Mouse (Mus musculus): ENCODE measurements around the gene Tbc1d8b.
"Not testable (repeated sequence)": the region's sequence is repeated elsewhere in the genome, so short reads cannot be mapped to it uniquely, and the experiment has no call there.

The Tbc1d8b gene

DNA sequence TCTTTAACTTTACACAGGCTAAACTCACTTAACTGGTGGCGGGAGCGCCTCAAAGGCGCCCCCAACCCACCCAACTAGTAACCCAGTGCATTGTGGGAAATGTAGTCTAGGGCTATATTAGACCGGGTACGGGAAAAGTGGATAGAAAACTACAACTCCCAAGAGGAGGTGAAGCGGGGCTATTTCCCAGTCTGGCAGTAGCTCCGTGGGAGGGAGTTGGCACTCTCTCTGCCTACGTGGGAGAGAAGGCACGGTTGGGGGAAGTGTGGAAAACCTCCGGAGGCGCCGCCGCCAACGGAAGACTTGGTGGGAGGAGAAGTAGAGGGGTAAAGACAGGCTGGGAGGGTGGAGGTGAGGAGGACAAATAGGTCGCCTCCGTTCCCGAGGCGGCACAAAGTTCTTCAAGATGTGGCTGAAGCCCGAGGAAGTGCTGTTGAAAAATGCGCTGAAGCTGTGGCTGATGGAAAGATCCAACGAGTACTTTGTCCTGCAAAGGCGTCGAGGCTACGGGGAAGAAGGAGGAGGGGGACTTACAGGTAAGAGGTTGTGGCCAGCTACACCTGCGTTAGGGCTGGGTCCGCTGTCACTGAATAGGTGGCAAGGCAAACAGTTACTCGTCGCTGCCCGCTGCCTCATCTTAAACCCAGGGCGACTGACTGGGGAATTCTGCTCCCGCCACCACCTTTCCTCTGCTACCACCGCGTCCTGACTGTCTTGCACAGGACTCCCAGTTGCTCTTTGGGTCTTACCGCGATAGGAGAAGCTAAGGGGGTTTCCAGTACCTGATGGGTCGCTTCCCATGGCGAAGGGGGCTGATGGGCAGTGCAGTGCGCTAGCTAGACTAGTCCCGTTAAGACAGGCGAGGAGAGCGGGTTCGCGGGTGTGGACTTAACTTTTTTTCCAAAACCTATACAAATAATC lies at the start of gene Tbc1d8b:
TSS of gene Tbc1d8b (plus strand) at position 222 of the 921 bp plus-strand sequence.
- peak; percentile 63 for DNase-seq (ENCODE audit: low spot score)

DNA sequence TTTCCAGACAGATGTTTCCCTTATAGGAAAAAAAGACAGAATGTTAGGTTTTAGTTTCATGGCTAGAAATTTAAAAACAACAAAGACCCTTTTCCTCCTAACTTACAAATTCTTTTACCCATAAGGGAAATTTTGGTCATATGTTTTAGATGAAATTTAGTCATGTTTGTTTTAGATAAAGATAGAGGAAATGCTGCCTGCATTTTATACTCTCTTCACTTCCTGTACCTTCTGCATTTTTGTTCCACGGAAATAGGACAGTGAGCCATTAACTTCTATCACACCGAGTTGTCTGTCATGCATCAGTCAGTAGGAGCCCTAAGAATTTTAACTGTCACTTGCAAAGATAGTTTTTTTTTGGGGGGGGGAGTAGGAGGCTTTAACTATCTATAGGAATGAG lies 45.1 kb upstream of the Tbc1d8b start:
- DNase-seq (ENCODE audit: low spot score) = no peak

DNA sequence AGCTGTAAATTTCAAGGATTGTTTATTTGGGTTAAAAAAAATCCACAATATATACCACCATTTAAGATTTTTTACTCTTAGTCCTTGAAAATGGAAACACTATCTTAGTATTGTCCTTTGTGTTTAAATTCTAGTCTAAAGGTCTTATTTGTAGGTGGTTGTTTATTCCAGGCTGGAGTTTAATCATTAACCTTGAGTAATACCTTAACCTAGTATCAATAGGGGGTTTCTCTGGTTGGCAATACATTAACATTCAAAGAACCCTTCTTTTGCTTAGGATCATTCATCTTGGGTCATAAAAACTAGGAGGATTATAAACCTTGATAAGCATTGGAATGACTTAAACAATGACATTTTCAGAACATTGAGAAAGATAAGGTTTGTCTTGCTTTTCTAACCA lies 44.4 kb upstream of the Tbc1d8b start:
- no peak for DNase-seq (ENCODE audit: low spot score)

DNA sequence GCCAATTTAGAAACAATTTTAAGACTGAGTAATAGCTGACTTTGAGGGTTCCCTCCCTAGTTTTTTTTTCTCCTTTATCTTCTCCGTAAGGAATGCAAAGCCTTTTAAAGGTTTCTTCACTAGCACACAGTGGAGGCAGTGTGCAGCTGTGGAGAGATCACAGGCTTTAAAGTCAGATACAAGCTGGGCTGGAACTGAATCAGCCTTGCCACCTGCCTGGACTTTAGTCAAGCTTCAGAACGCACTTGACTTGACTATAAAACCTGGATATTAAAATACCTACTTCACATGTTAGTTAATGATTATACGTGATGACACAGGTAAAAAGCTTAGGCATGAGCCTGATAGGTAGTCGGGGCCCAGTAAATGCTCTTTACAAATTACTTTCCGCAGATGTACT lies 32.6 kb upstream of the Tbc1d8b start:
- DNase-seq (ENCODE audit: low spot score) = no peak

DNA sequence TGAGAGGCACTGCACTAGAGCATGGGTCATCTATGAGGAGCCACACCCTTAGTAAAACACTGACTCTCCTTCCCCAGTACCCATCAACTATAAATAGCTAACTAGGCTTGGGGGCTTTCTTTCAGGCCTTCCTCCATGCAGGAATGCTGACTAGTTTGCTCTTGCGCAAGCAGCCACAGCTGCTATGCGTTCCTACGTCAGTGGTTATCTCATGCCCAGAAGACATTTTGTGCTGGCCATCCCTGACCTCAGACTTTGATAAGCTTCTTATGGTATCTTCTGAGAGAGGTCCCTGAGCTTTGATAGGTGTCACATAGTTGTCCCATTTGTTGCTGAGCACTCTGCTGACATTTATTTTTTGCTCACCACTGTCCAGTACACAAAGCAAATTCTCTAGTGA lies 31.5 kb upstream of the Tbc1d8b start:
- DNase-seq (ENCODE audit: low spot score) = no peak

DNA sequence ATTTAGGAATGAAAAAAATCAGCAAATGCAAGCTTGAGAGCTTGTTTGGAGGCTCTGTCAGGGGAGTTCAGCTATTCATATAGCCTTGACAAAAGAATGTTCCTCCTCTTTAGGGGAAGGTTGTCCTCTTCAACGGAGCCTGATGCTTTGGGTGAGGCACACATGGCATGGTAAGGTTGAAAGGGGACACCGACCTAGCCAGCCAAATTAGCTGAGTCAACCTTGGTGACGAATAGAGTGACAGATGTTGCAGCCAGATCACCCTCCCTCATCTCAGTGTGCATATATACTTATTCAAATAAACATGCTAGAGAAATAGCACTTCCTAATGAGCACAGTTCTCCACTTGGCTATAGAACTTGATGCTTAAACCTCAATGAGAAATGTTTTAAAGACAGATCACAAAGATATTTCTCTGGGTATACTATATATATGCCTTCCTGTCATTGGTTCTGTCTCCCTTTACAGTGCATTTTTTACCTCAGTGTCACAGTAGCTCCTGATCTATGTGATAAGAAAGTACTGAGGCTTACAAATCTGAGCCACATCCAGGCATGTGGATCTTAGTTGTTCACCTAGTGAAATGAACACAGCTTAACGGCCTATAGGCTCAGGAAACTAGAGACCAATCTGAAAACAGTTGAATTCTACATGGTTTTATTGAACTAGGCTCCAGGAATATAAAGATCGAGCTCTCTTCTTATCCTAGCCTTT lies 30.3 kb upstream of the Tbc1d8b start:
- DNase-seq (ENCODE audit: low spot score) = no peak

DNA sequence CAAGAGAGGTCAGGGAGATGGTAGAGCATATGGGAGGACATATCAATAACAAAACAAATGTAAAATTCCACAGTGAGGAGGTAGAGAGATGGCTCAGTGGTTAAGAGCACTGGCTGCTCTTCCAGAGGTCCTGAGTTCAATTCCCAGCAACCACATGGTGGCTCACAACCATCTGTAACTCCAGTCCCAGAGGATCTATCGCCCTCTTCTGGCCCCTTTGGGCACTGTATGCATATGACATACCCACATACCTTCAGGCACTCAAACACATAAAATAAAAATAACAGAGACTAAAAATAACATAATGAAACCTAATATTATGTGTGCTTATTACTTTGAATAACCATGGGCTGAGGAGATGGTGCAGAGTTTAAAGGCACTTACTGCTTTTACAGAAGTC lies 22.7 kb upstream of the Tbc1d8b start:
- no peak for DNase-seq (ENCODE audit: low spot score)

DNA sequence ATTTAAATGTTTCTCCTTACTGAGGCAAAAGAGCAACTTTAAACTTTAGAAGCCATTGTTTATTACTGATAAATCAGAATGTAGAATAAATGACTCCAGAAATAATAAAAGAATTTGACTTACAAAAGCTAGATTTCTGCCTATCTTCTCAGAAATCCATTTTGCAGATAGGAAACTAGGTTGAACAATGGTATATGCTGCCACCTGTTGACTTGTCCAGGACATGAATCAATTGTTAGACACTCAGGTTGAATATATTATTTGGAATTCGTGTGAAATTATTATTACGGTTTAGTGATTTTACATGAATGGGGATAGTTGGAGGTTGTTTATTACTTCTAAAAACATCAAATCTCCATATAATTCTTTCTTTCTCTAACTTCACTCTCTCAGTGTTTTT lies 19.0 kb upstream of the Tbc1d8b start:
- DNase-seq (ENCODE audit: low spot score) = no peak

DNA sequence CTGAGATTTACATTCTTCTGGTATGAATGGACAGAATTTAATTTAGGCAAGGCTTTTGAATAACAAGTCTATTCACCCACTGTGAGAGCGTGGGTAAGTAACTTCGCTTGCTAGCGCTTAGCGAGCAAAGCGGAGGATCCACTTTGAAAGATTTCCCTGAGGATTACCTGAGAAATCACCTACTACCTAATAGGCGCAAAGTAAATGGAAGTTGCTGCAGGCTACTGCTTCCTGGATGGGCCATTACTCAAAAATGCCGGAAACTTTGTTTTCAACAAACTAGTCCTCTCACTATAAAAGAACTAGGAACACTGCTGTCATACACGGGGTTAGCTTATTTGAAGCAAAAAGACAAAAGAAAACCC lies 404 bp upstream of the Tbc1d8b start:
- no peak for DNase-seq (ENCODE audit: low spot score)

DNA sequence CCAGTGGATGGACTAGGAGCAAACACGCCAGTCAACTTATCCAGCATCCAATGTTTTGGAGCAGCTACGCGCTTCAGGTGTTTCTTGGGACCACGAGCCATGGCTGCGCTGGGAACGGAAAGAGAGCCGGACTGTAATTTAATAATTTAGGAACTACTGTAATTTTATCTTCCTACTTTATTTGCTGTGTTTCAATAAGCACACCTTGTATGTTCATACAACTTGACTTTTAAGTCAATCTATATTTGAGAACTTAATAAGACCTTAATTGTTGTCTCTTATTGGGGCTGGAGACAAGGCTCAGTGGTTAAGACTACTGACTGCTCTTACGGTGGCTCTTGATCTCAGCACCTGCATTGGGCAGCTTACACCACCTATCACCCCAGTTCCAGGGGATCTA lies 29.6 kb downstream of the Tbc1d8b start, which contains the start of gene Gm15013:
TSS of gene Gm15013 (minus strand) at position 101 of the 400 bp plus-strand sequence.
- no peak for DNase-seq (ENCODE audit: low spot score)

DNA sequence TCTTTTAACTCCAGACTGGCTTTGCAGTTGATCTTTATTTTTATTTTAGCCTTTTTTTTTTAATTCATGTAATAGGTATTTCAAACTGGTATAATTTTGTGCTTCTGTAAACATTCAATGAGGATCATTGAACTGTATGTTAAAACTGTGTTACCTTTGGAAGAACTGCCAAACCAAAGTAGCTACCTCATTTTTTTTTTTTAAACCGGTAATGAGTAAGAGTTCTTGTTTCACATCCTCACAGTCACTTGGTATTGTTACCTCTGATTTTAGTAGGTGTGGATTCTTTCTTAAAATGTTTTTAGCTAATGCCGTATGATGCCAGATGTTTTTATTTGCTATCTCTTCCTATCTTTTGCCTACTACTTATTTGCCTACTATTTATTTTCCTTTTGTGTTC lies 37.6 kb downstream of the Tbc1d8b start:
- no peak for DNase-seq (ENCODE audit: low spot score)

DNA sequence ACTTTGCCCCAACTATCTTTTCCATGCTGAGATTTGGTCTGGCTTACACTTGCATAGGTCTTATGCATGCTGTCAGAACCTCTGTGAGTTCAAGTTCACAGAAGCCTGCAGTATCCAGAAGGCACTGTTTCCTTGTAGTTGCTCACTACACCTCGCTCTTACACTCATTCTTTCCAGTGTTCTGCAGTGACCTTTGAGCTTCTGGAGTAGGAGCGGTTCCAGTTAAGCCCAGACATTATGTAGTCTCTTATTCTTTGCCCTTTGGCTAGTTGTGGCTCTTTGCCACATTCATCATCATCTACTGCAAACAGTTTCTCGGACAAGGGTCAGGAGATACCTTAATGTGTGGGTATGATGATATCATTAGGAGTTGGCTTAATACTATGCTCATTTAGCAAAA lies 45.7 kb downstream of the Tbc1d8b start:
- no peak for DNase-seq (ENCODE audit: low spot score)

DNA sequence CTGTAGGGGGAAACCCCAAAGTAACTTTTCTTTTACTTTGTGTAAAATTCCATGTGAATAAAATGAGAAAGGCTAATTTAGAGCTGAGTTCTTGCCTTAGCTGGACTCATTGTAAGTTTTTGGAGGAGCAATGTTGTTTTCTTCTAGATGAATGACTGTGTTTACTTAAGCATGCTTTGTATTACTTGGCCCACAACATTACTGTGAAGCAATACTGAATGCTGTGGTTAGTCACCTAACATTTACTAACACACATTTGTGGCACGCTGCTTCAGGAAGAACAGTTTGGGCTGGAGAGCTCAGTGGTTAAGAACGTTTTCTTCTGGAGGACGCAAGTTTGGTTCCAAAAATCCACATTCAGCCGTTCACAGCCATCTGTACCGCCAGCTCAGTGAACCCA lies 52.3 kb downstream of the Tbc1d8b start:
- no peak for DNase-seq (ENCODE audit: low spot score)

DNA sequence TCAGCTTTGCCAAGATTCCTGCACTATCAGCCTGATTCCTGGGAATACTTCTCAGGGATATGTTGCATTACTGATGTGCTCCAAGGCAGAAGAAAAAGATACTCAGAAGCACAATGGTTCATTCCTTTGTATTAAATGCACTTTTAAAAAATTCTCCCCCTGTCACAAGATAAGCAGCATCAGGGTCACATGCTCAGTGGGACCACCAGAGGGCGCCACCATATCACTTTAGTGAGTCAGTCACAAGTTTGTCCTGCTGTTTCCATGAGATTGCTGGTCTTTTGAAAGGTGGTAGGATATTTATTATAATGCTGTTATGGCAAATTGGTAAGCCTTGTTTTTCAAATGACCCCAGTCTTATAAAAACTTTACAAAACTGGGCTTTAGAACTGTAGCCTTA lies 67.1 kb downstream of the Tbc1d8b start:
- DNase-seq (ENCODE audit: low spot score) = no peak

DNA sequence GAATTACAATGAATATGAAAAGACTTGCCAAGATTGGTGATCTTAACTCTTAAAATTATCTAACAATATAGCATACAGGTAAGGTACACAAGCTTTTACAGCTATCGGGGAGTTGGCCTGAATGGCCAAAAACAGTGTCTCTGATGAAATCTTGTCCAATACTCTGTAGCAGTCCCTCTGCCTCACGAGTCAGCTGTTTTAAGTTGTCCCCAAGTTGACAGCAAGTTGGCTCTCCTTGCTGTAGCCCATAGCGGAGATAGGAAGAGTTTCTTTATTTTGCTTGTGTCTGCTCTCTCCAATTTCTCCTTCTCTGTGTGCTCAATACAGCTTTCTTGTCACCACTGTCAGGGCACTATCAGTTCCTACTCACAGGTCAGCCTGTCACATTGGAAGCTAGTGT lies 73.8 kb downstream of the Tbc1d8b start:
- DNase-seq (ENCODE audit: low spot score) = not testable (repeated sequence)

DNA sequence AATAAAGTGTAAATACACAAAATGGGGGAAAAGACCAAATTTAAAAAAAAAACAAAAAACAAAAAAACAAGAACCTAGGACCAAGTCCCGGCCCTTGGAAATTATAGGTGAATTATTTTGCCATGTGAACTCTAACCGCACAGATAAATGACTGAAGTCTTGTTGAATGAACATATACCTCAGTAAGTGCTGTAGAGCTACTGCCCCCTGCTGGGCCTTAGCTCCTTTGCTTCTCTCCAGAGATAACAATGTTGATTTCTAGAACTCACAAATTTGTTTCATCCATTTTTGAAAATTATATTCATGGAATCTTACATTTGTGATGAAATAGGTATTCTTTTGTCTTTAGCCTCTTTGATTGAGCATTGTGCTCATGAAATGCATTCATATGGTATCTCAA lies 77.8 kb downstream of the Tbc1d8b start:
- no peak for DNase-seq (ENCODE audit: low spot score)

DNA sequence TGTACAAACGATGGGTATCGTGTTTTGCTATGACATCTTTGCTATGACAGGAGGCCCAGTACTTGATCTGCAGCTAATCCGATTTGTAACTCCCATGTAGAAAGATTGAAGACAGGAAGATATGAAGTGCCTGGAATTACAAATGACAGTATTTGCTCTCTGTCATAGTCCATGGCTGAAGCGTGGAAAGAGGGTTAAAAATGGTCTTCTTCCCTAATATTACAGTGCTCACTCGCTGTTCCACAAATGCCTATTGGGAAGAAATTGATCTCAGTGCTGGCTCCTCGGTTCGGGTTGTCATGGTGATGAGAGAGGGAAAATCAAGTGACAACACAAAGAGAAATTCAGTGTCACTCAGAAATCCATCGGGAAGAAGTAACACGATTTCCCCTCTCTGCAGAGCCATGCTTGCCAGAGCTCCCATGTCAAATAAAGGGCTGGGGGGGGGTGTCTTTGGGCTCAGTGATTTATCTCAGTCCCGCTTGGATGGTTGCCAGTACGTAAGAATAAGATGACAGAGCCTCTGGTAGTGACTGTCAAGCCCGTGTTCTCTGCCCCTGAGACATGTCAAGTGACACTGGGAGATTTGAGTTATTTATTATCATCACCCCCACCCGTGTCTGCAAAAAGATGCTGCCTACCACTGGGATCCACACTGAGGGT lies 85.3 kb downstream of the Tbc1d8b start:
- DNase-seq (ENCODE audit: low spot score) = no peak

DNA sequence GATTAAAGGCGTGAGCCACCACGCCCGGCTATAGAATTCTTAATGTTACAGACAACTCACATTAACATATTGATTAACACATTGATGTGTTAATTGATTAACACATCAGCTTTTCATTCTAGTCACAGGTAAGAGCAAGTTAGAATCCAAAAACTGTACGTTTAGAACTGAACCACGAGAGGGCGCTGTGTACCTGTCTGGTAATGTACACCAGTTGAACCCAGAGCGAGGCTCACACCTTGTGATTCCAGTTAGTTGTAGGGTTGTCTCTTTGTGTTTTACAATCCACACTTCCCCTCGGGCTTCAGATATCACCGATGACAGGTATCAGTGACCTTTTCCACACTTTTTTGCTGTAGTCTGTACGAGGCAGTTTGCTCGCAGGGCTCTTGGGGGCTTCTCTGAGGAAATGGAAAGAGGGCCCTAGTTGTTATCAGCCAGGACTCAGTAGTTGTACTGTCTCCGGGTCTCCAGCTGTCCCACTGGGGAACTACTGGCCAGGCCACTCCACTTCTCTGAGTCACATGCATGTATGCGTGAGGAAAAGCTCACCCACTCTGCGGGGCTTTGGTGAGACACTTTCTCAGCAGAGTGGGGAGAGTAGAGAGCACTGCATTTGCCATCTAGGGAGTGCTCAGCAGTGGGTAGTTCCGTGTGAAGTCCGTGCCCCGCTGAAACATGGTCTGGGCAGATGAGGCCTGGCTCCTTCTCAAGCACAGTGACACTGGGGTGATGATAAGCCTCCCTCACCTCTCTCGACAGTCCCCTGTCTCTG lies 89.7 kb downstream of the Tbc1d8b start:
- no peak for DNase-seq (ENCODE audit: low spot score)

DNA sequence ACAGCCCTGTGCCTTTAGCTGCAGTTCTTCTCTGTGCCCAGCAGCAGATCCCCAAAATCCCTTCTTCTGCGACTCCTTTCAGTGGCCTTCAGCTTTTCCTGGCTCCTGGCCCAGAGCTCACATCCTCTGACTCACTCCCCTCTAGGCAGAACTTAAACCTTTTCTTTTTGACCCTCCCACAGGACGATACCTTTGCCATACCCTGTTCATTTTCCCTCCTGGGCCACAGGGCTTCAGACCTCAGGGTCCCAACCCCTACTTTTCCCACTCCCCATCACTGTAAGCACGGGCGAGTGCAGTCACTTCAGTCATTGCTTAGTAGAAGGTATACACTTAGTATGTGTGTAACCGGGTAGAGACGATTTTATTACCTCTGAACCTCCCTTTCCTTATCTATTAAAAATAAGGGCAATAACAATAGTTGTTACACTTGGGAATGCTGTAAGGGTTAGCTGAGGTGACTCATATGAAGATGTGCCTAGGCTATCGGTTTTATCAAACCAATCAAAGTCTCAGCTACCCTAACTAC lies 90.4 kb downstream of the Tbc1d8b start:
- no peak for DNase-seq (ENCODE audit: low spot score)

DNA sequence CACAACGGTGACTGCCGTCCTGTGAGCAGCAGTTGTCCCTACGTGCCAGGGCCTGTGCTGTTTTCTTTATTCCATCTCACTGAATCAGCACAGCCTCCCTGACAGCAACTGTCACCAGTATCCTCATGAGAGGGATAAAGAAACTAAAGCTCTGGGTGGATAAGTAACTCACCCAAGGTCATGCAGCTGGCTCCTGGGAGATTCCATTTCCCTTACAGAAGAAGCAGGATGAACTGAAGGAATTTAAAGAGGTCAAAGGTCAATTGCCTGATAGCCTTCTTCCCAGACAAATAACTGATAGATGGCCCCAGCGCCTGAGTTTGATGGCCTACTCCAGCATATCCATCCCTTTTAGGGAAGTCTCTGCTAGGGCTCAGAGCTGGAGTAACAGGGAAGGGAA lies 92.6 kb downstream of the Tbc1d8b start:
- DNase-seq (ENCODE audit: low spot score) = no peak

DNA sequence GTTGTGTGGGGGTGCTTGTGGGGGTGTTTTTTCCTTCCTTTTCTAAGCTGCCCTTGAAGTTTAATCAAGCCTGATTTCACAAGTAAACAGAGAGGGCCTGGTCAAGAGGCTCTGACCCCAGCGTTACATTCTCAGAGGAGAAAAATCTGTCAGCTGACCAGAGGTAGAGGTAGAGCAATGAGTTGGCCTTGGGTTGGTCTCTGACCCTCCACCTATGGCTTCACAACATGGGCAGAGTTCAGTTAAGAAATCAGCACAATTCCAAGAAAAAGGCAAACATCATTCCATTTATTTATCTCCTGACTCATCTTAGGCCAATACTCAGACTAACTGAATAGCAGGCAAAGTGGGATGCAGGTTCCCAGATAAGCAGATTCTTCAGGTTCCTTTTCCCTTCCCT lies 94.1 kb downstream of the Tbc1d8b start:
- no peak for DNase-seq (ENCODE audit: low spot score)

DNA sequence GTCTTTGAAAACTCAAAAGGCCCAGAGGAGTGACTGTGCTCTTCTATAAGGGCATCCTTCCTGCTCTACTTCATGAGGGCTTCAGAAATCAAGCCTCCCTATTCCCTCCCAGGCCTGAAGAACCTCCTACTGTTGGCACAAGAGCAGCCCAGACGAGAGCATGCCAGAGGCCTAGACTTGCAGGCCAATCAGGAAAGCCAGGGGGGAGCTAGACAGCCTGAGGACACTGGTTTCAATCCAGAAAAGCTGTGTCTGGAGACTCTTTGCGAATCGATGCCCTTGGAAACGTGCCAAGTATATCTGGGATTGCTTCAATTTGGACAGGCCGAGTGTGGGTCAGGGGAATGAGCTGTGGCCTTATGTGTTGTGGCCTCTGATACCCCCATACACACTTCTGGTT lies 94.6 kb downstream of the Tbc1d8b start:
- DNase-seq (ENCODE audit: low spot score) = no peak

Data from layer of hippocampus, adult 9-10 months (tissue).